Mouse (Mus musculus): ENCODE measurements around the gene Hist1h2bp. TPM values are rescaled to one million over a fixed set of nuclear protein-coding genes. Genes with fewer than 3 reads are reported as not detected.
"Not testable (repeated sequence)": the region's sequence is repeated elsewhere in the genome, so short reads cannot be mapped to it uniquely, and the experiment has no call there.

Gene Hist1h2bp
- polyA plus RNA-seq, 1 experiment from 2014 or later, result not detected

GRCm38 (mm10) chr13:21779767-21780731 is 7.2 kb upstream of the Hist1h2bp start, which contains the start of gene Hist1h1b:
Gene Hist1h1b (minus strand): TSS chr13:21780625.
- under 1% methylated on average over 43 of the region's 44 CpGs for WGBS (ENCODE audit: missing documents)
- H3K36me3 ChIP-seq (ENCODE audit: inconsistent target), result no peaks in the 10 kb centered on the region
- H3K4me3 ChIP-seq (ENCODE audit: inconsistent target), result peak within 1 kb of the TSS; percentile 58
- no peaks in the 10 kb centered on the region for H3K79me2 ChIP-seq (ENCODE audit: inconsistent target)
- H3K27ac ChIP-seq, result peak within 1 kb of the TSS; percentile 86

GRCm38 (mm10) chr13:21781021-21781555 is 6.2 kb upstream of the Hist1h2bp start:
- no peaks in the 10 kb centered on the region for H3K79me2 ChIP-seq (ENCODE audit: inconsistent target)
- H3K27ac ChIP-seq, result peak overlapping the region; percentile 86
- no peaks in the 10 kb centered on the region for H3K36me3 ChIP-seq (ENCODE audit: inconsistent target)
- WGBS (ENCODE audit: missing documents), result 60% methylated on average over 5 of the region's 6 CpGs
- H3K4me3 ChIP-seq (ENCODE audit: inconsistent target), result peak overlapping the region; percentile 58; the same call in 1 of the 2 replicates

- H3K4me3 ChIP-seq (ENCODE audit: inconsistent target), result no peak overlapping the region
- peak overlapping the region; percentile 86 for H3K27ac ChIP-seq
Observed at GRCm38 (mm10) chr13:21781639-21782038, 5.6 kb upstream of the Hist1h2bp start.

GRCm38 (mm10) chr13:21782361-21783254 is 4.7 kb upstream of the Hist1h2bp start:
- not testable (repeated sequence) for H3K79me2 ChIP-seq (ENCODE audit: inconsistent target); H3K36me3 ChIP-seq (ENCODE audit: inconsistent target)
- Histone ChIP-seq H3K27ac (peak overlapping the region; percentile 86), H3K4me3 (ENCODE audit: inconsistent target) (peak overlapping the region; percentile 23; the same call in 1 of the 2 replicates)
- 4% methylated on average over 10 of the region's 35 CpGs for WGBS (ENCODE audit: missing documents)

More at GRCm38 (mm10) chr13:21781639-21782038, 5.6 kb upstream of the Hist1h2bp start:
- 100% methylated on average over 1 of the region's 1 CpGs for WGBS (ENCODE audit: missing documents)
- H3K36me3 ChIP-seq (ENCODE audit: inconsistent target), result no peaks in the 10 kb centered on the region
- no peaks in the 10 kb centered on the region for H3K79me2 ChIP-seq (ENCODE audit: inconsistent target)

- WGBS (ENCODE audit: missing documents), result 4% methylated on average over 6 of the region's 20 CpGs
- peak within 1 kb of the TSS; percentile 88 for H3K27ac ChIP-seq
- H3K79me2 ChIP-seq (ENCODE audit: inconsistent target), result no peaks in the 10 kb centered on the region
- peak within 1 kb of the TSS; percentile 29 for H3K4me3 ChIP-seq (ENCODE audit: inconsistent target)
- no peaks in the 10 kb centered on the region for H3K36me3 ChIP-seq (ENCODE audit: inconsistent target)
Observed at GRCm38 (mm10) chr13:21783255-21783617, 4.0 kb upstream of the Hist1h2bp start, which contains the start of gene Hist1h3i. Gene Hist1h3i (minus strand): TSS chr13:21783370.

- H3K4me3 ChIP-seq (ENCODE audit: inconsistent target), result peak overlapping the region; percentile 29
- WGBS (ENCODE audit: missing documents), result 15% methylated on average over 9 of the region's 9 CpGs
- no peaks in the 10 kb centered on the region for H3K79me2 ChIP-seq (ENCODE audit: inconsistent target)
- no peaks in the 10 kb centered on the region for H3K36me3 ChIP-seq (ENCODE audit: inconsistent target)
- peak overlapping the region; percentile 88 for H3K27ac ChIP-seq
Observed at GRCm38 (mm10) chr13:21783734-21784161, 3.5 kb upstream of the Hist1h2bp start.

- 88% methylated on average over 6 of the region's 6 CpGs for WGBS (ENCODE audit: missing documents)
- no peaks in the 10 kb centered on the region for H3K79me2 ChIP-seq (ENCODE audit: inconsistent target)
- peak overlapping the region; percentile 88 for H3K27ac ChIP-seq
- no peaks in the 10 kb centered on the region for H3K36me3 ChIP-seq (ENCODE audit: inconsistent target)
- H3K4me3 ChIP-seq (ENCODE audit: inconsistent target), result no peak overlapping the region; the same call in 1 of the 2 replicates
Observed at GRCm38 (mm10) chr13:21784311-21784710, 3.0 kb upstream of the Hist1h2bp start.

GRCm38 (mm10) chr13:21786189-21786898 is 917 bp upstream of the Hist1h2bp start:
- Histone ChIP-seq H3K79me2 (ENCODE audit: inconsistent target) (no peaks in the 10 kb centered on the region), H3K36me3 (ENCODE audit: inconsistent target) (no peaks in the 10 kb centered on the region), H3K4me3 (ENCODE audit: inconsistent target) (peak overlapping the region; percentile 20), H3K27ac (peak overlapping the region; percentile 88)
- 29% methylated on average over 7 of the region's 8 CpGs for WGBS (ENCODE audit: missing documents)

- H3K36me3 ChIP-seq (ENCODE audit: inconsistent target), result no peaks in the 10 kb centered on the region
Observed at GRCm38 (mm10) chr13:21787760-21788593, 716 bp downstream of the Hist1h2bp start.

GRCm38 (mm10) chr13:21789925-21790324 is 2.7 kb downstream of the Hist1h2bp start:
- no peak overlapping the region for H3K4me3 ChIP-seq (ENCODE audit: inconsistent target)
- H3K79me2 ChIP-seq (ENCODE audit: inconsistent target), result no peaks in the 10 kb centered on the region
- 63% methylated on average over 5 of the region's 6 CpGs for WGBS (ENCODE audit: missing documents)
- no peak overlapping the region for H3K27ac ChIP-seq
- no peaks in the 10 kb centered on the region for H3K36me3 ChIP-seq (ENCODE audit: inconsistent target)

More at GRCm38 (mm10) chr13:21787760-21788593, 716 bp downstream of the Hist1h2bp start:
- Histone ChIP-seq H3K4me3 (ENCODE audit: inconsistent target) (no peak overlapping the region), H3K27ac (peak overlapping the region; percentile 28), H3K79me2 (ENCODE audit: inconsistent target) (no peaks in the 10 kb centered on the region)
- WGBS (ENCODE audit: missing documents), result 54% methylated on average over 13 of the region's 21 CpGs

- WGBS (ENCODE audit: missing documents), result 62% methylated on average over 18 of the region's 18 CpGs
- Histone ChIP-seq H3K27ac (no peak overlapping the region), H3K79me2 (ENCODE audit: inconsistent target) (no peaks in the 10 kb centered on the region), H3K36me3 (ENCODE audit: inconsistent target) (no peaks in the 10 kb centered on the region), H3K4me3 (ENCODE audit: inconsistent target) (no peak overlapping the region)
Observed at GRCm38 (mm10) chr13:21790601-21791283, 3.5 kb downstream of the Hist1h2bp start.

GRCm38 (mm10) chr13:21795584-21795983 is 8.3 kb downstream of the Hist1h2bp start:
- no peak overlapping the region for H3K27ac ChIP-seq
- WGBS (ENCODE audit: missing documents), result 89% methylated on average over 6 of the region's 7 CpGs
- H3K79me2 ChIP-seq (ENCODE audit: inconsistent target), result no peaks in the 10 kb centered on the region
- H3K36me3 ChIP-seq (ENCODE audit: inconsistent target), result no peaks in the 10 kb centered on the region
- no peak overlapping the region for H3K4me3 ChIP-seq (ENCODE audit: inconsistent target)

Measured in macrophage (primary cell).